Mouse (Mus musculus): ENCODE measurements at regions not wholly inside any gene's neighbourhood (a gene's known extent, or its start where the extent isn't known, plus 50 kb on each side); places are given as distances from the start of the nearest gene placed in this dataset.
A peak's percentile ranks its signal among the peaks of the same experiment; 100 is the strongest.
"Not testable (repeated sequence)": the region's sequence is repeated elsewhere in the genome, so short reads cannot be mapped to it uniquely, and the experiment has no call there.

DNA sequence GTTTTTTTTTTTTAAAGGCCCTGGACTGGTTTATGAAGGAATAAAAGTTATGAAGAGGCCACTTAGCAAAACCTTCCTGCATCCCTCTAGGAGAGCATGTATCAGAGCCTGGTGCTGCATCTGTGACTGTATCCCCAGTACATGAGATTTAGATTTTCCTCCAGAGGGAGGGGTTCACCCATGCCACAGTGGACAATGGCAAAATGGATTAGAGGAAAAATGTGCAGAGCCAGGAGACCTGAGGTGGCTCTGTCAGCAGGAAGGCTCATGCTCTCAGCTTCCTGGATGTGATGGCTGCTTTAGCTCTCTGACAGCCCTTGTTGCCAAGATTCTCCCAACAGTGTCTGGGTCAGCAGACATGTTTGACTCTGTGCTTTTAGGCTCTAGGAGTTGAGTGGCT is 298.2 kb downstream of the Eipr1 start:
- DNase-seq (ENCODE audit: inconsistent ontology term), result peak; percentile 13

DNA sequence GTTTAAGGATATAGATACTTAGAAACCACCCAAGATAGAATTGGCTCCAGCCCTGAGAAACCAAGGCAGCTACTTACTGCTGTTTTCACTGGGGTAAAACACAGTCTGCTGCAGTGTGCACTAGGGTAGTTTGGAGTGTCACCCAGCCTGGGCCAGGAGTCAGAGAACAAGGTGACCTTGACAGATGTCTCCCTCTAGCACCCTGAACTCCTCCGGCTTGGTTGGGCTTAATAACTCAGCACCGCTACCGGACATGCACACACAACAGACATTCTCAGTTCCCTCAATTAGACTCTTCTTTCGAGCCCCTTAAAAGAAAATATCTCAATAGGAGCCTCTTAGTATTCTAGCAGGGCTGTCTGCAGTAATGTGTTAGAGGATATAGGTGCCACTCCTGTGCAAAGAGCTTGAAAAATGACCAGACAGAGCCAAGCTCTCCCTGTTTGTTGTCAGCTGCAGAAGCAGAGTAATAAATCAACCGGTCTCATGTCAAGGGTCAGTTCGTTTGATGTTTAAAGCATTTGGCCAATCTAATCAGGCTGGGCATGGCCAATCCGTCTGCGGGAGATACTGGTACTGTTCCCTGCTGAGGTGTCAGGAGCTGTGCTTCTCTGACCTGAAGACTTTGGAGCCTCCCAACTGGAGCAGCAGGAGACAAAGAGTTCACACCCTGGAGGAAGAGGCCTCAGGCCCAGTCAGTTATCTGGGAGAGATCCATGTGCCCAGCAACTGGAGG is 299.1 kb downstream of the Eipr1 start:
- no peak for DNase-seq (ENCODE audit: inconsistent ontology term)

DNA sequence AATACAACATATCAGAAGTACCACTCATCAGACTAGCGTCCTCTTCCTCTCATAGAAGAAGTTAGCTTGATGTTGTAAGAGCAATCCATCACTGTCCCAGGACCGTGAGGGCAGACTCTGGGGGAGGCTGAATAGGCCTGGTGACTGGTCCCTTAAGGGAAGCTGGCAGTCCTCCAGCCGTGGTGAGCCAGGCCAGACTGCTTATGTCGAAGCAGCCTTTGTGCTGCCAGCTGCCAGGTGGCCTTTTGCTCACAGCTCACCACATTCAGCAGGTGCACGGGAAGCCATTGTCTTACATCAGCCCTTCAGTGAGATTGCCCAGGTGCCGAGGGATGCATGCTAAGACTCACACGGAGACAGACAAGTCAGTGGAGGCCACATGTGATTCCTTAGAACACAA is 302.8 kb downstream of the Eipr1 start:
- DNase-seq (ENCODE audit: inconsistent ontology term), result peak; percentile 56

DNA sequence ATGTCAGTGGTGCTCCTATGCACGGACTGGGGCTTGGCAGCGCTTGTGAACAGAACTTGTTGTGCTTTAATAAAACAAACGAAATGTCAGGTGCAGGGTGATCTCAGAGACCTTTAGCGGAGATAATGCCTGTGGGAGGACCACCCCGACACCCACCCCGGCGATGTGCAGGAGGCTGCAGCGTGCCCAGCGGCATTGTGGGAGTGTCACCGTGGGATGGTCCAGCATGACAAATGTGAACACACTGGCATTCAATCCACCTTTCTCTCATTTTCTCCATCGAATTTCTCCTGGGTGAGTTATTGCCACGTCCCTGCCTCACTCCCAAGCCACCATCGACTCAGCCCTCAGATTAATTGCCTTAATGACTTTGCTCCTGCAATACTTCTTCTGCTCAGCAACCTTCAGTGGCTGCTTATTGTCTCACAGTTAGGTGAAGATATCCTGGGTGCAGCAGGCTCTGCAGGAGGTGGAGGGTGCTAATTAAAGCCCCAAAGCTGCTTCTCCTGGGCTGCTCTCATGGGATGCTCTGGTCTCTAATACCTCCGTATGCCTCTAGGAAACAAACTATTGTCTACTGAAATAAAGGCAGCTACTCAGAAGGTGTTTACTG is 310.5 kb downstream of the Eipr1 start:
- DNase-seq (ENCODE audit: inconsistent ontology term), result no peak

DNA sequence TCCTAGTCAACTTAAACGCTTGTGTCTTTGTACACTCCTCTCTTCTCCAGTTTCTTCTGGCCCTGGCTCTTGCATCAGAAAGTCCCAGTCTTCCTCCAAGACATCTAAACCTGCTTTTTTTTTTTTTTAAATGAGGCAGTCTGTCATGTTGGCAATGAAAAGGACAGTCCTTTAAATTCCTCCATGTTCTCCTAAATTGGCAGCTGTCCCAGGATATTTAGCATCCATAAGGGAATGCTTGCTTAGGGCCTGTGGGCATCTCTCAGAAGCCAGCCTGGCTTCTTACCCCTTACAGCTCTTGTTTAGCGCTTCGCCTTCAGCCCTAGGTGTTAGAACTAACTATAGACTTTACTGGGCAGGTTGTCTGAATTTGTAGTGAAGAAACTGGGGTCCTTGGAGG is 311.2 kb downstream of the Eipr1 start:
- no peak for DNase-seq (ENCODE audit: inconsistent ontology term)

DNA sequence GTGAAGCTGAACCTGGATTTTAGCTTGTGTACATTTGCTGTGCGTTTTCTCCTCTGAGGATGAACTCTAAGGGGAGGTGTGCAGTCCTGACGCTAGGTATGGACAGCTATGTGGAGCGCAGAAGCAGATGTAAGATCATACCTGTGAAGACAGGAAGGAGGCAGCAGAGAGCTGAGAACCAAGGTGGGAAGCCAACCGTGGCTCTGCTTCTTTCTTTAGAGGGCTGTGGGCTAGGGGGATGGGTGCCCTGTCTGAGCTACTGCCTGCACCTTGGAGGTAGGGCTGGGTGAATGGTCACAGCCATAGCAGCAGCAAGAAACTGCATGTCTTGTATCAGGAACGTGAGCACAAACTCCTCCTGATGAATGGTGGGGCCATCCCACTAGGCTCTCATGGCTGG is 316.6 kb downstream of the Eipr1 start:
- DNase-seq (ENCODE audit: inconsistent ontology term), result no peak

DNA sequence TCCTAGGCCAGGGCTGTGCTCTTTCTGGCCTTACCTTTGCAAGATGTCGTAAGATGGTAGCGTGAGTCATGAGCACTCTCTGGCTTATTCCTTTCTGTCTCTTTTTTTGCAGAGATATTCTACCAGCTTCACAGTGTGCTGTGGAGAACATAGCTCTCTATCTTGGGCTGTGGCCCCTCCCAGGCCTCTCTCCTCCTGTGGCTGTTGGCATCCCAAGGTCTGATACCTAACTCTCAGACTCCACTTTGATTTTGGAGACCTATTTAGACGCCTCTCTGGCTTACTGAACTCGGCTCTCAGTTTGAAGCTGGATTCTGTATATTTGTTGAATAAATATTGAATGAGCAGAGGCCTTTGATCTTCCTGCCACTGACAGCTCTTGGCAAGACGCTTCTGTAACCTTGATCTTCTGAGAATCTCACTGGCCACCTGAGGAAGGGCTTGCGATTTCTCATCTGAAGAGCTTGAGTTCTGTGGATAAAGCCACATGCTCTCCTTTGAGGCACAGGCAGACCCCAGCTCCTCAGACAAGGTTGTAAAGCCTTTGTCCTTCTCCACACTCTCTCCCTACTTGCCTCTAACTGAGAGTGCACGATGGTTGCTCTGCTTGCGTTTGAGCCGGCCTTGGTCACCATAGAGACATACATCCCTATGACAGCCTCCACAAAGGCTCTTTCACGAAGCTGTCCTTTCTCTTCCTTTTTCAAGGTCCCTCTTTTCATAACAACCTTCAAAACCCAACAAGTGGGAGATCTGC is 323.7 kb downstream of the Eipr1 start:
- no peak for DNase-seq (ENCODE audit: inconsistent ontology term)

DNA sequence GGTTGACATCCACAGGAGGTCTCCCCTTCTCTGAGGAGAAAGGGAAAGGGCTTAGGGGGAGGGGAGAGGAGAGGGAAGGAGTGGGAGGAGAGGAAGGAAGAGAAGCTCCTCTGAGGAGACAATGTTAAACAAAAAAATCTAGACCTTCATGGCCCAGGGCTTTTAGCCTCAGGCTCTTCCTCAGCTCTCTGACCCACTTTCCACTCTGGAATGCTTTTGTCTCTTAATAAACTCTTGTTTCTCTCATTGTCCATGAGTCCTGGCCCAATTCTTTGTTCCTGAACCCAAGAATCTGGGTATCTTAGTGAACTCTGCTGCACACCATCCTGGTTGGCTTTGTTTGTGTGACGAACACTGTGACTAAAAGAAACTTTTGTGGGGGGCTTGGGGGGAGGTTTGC is 325.0 kb downstream of the Eipr1 start:
- peak; percentile 67 for DNase-seq (ENCODE audit: inconsistent ontology term)

DNA sequence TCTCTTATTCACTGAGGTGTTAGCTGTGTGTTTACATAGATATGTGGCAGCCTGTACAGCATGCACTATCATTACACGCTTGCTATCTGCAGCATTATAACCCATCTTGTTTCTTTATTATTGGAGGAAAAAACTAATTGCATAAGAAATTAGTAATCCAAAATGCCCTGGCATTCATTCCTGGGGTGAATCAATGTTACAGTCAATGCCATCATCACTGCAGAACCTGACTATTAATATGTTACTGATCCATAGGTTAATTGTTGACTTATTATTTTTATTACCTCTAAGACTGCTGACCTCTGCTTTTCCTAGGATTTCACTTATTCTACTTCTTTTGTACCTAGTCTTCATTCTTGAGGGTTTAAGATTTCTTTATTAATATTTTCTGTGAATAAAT is 327.4 kb downstream of the Eipr1 start:
- DNase-seq (ENCODE audit: inconsistent ontology term), result no peak

DNA sequence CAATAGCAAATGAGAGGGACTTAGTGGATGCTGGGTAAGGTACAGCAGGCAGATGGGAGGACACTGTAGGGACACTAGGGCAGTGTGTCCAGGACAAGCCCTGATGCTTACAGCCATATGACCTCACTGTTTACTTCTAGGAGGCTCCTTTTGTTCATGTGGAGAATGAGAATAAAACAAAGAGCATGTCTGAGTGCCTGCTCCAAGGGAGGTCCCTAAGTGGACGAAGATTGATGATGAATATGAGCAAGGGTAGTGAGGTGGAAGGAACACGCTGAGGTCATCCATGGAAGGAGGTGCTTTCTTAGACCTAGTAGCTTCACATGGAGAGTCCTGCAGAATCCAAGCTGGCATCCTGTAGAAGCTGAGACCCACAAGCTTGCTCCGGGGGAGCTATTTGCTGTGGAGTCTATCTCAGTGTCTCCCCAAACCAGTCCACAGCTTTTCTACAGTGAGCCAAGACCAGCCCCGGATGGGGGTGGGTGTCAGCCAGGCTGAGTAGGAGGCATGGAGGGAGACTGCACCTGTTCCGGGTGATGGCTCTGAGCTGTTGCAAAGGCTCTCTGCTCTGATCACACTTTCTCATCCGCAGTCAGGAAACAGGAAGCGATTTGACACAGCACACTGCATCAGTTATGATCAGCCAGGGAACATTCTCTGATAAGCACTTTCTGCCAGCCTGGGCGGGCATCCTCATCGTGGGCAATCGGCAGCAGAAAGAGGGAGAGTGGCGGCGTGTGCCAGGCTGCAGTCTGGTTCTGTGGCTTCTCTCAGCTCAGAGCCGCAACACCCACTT is 332.0 kb downstream of the Eipr1 start:
- DNase-seq (ENCODE audit: inconsistent ontology term), result peak; percentile 69

DNA sequence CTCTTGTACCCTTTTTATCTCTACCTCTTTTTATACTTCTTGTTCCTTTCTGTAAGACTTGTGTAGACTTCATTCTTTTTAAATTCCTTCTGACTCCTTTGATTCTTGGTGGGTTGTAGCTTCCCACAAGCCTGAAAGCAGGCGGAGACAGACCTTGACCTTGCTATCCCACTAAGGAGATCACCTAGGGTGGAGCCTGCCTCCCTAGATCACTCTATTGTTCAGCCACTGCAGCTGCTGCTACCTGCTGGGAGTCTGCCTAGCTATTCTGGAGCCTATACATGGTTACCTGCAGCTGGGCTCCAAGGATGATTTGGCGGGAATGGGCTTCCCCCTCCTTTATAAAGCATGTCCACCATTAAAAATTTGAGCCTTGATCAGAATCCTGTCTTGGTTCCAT is 335.6 kb downstream of the Eipr1 start:
- DNase-seq (ENCODE audit: inconsistent ontology term), result not testable (repeated sequence)

DNA sequence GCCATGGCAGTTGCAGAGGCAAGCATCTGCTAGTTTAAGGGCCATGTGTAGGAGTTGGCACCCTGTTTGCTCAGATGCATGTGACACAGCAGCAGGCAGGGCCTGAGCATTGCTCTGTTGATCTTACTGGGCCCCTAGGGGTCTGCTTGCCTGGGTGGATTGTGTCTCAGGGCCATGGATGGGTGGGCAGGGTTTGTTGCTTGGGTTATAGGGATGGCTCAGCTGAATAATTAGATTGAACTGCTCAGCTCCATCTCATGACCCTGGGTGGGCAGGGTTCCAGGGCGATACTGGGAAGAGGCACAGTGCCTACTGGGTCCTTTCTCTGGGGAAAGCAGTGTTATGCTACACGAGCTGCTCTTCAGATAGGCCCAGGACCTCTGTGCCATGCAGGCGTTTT is 338.0 kb downstream of the Eipr1 start:
- peak; percentile 74 for DNase-seq (ENCODE audit: inconsistent ontology term)

DNA sequence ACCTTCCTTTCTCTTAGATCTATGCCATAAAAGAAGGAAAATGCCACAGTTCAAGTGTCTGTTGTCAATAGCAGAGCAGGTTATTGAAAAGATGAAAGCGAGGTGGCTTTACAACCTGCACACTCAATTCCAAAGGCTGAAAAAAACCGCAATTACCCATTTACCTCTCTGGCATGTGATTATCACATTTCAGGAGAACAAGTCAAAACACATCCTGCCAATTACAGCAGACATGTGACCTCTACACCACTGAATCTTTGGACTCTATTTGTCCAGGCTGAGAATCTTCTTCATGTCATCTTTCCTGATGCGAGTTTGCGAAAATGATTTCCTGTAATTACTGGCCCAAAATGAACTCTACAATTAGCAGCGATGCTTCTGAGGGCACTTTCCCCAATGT is 338.8 kb downstream of the Eipr1 start:
- no peak for DNase-seq (ENCODE audit: inconsistent ontology term)

DNA sequence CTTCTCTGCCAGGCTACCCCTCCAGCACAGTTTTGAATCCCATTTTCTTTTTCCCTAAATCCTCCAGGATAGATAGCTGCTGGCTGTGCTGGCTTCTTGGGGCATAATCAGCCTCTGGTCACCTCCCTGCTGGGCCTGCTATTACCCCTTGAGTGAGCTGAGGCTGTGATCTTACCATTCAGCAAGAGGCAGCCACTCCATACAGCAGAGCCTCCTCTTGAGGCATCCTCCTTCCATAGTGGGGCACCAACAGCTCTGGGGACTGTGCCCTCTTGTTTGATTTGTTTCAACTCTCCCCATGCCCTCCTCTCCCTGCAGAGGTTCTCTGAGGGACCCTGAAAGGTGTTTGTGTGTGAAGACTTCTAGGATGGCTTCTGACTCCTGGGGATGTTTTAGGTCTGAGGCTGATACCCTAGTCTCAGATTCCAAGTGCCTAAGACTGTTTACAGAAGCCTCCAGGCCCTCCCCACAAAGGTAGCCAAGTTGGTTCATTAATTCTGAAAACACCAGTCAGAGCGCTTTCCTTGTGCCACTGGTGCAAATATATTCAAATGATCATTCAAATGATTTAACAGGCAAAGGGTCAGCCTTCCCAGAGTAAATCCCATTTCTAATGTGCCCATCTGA is 343.9 kb downstream of the Eipr1 start:
- DNase-seq (ENCODE audit: inconsistent ontology term), result no peak

DNA sequence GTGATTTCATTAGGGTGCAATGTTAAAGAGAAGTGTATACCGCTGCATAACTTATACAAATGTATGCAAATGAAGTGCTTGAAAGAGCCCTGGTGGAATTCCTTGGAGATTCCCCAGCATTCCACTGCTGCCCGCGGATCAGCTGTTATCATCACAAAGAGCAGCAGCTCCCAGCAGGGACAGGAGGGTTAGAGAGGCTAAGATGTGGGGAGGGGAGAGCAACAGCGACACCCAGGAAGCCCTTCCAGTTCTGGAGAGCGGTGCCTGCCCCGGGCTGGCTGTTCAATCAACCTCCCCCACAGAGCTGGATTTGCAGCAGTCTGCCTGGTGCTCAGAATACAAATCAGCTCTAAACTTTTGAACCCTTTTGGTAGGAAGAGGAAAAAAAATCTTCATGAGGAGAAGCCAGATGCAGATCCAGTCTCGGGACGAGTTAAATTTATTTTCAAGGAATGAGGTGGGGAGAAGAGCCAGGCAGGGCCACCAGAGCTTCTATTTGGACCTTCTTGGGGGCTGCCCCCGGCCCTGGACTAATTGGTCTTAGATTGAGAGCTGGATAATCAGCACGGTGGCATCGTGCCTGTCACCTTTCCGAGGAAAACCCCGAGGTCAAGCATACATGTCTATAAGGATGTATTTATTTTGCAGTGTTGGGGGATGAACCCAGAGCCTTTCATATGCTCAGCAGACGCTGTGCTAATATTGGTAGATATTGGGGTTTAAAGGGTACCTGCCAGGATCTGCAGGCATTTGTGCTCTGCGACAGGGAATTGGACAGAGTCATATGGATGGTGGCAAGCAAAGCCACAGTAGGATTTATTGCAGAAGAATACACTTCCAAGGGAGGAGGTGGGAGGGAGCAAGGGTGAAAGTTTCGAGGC is 344.7 kb downstream of the Eipr1 start:
- DNase-seq (ENCODE audit: inconsistent ontology term), result peak; percentile 84

DNA sequence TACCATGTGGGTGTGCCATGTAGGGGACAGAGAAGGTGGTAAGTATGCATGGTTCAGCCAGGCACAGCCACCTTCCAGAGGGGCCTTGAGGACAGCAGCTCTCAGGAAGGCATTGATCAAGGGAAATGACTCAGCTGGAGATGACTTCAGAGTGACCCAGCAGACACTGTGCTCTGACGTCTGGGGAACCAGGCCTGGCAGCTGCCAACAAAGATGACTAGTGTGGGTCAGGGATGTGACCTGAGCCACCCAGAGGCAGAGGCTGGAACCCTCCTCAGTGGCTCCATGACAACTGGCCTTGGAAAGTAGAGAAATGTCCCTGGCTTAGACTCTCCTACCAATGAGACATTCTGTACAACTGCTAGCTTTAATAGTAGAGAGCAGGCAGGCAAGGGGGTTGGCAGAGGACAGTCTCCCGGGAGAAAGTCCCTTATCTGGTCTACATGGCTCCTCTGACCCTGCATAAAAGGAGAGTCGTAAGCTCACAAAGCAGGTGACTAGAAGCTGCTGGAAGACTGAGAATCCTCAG is 348.5 kb downstream of the Eipr1 start:
- peak; percentile 69 for DNase-seq (ENCODE audit: inconsistent ontology term)

DNA sequence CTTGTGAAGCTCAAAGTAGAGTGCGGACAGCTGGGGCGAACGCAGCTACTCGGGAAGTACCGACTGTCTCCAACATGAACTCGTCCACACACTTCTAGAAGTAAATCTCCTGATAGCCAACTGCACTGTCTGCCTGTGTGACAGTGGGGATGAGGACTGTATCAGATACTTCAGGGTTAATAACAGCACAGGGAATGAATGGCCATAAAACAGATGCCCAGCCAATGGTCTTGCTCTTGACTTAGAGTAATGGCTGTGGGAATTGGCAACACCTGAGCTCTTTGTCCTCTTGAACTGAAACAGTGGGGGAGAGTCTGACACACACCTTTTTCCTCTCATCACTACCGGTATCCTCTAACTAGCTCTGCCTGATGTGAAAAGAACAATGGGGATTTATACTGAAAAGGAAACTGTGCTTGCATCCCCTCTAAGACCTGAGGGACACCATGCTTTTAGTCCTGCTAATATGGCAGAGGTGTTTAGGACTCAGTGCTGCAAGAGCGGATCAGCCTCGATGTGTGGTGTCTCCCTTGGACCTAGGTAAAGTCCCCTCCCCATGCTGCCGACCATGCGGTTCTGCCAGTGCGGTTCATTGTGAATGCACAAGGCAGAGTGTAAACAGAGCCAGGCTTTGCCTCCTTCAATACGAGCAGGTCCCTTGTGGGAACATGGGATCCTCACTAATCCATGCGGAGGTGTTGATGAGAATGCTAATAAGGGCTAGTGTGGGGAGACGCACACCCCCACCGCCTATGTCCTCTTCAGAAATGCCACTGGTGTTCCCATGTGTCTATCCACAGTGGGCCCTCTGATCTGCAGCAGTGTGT is 355.5 kb downstream of the Eipr1 start:
- no peak for DNase-seq (ENCODE audit: inconsistent ontology term)

DNA sequence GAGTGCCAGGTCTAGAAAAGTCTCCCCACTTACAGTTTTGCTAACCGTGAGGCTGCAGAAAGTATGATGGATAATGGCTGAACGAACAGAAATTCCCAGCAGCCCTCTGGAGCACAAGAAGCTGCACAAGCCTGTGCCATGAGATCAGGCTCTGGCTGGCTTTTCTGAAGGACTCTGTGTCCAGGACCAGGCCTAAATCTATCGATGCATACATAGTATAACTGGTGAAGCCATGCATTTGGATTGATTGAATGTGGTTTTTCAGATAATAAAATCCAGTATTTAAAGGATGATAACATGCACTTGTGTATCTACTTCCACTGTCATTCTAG is 356.1 kb downstream of the Eipr1 start:
- DNase-seq (ENCODE audit: inconsistent ontology term), result no peak

DNA sequence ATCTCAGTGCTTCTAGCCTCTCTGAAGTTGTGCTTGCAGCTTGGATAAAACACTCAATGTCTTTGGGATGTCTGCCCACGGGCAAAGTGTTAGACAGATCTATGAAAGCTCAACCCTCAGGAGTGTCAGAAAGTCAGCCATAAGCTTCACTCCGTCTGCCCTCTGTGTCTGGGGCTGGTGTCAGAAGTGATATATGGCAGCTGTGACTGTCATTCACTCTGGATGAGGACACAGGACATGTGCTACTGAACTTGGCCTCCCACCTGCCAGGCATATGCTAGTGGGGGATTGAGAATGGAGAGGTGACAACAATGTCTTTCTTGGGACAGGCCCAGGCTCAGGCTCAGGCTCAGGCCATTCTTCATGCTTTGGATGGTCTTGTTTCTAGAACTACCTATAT is 366.7 kb downstream of the Eipr1 start:
- no peak for DNase-seq (ENCODE audit: inconsistent ontology term)

DNA sequence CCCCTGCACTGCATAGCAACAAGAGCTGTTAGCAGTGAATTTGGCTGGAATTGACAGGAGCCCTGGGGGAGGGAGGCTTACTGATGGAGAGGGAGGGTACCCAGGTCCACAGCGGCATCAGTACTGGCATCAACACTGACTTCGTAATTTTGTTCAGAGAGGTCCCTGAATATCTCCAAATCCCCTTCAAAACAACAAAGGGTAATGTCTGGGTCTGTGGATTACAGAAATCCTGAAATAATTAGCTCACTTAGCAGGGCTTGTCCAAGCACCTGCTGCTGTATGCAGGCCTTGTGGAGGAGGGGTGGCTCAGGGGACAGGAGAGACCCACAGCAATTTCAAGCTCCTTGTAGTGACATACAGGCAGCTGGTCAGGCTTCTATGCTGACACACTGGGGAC is 369.6 kb downstream of the Eipr1 start:
- no peak for DNase-seq (ENCODE audit: inconsistent ontology term)

Data from Muller cell, postnatal 12 days (primary cell).